Mouse (Mus musculus): ENCODE results near the gene Epha8. TPM values are rescaled to one million over a fixed set of nuclear protein-coding genes. Genes with fewer than 3 reads are reported as not detected.

Epha8 gene
- 0.10 and 0.14 TPM in 2 replicates for polyA plus RNA-seq (2015; fragmentation: Nextera tagmentation; extraction: Ambion mirVana)

DNA sequence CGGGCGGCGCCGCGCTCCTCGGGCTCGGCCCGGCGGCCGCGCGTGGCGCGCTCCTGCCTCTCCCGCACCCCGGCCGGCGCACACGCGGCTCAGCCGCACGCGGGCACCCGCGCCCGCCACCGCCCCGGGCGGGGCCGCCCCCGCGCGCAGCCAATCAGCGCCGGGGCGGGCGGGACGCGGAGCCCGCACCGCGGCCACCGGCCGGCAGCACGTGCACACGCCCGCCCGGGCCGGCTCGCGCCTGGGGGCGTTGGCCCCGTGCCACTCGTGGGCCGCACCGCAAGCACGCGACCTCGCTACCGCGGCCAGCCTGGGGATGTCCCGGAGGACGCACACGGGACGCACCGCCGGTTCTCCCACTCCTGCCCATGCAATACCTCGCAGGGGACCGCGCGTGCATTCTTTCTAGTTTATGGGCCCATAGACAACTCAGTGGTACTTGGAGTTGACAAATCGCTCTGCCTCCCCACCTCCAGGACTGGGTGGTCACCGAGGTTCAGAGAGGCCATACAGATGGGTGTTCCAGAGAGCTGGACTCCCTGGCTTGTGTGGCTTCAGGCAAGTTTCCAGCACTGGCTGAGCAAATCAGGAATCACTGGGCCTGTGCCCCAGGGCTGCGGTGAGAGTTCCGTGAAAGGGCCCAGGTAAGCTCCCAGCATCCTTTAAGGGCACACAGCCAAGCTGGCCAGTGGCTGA lies at the start of gene Epha8:
Epha8 (minus strand) TSS at position 66 of the 696 bp plus-strand sequence.
- peak within 1 kb of the TSS; percentile 75 for H3K4me2 ChIP-seq (replicated peaks; ENCODE audit: low read depth)
- H3K9ac ChIP-seq (ENCODE audit: low read depth, low read length), result no peak within 1 kb of the TSS
- no peaks in the 10 kb centered on the region for H3K36me3 ChIP-seq (ENCODE audit: control insufficient read depth, insufficient read depth)
- H3K4me1 ChIP-seq (replicated peaks; ENCODE audit: control insufficient read depth, insufficient read depth, low read length), result no peaks in the 10 kb centered on the region
- TF ChIP-seq CTCF (IDR thresholded peaks at IDR 0.05; ENCODE audit: low read depth), result no peak
- ATAC-seq, result no peak
- H3K27ac ChIP-seq (ENCODE audit: low read depth, low read length), result no peak within 1 kb of the TSS
- no peaks in the 10 kb centered on the region for H3K9me3 ChIP-seq (ENCODE audit: control insufficient read depth)
- 2% methylated on average over 42 of the region's 75 CpGs for WGBS
- H3K4me3 ChIP-seq (ENCODE audit: low read depth, low read length), result peak within 1 kb of the TSS; percentile 31
- H3K27me3 ChIP-seq (replicated peaks; ENCODE audit: control insufficient read depth, insufficient read depth, low read length), result peaks cover 46% of the 10 kb centered on the region

DNA sequence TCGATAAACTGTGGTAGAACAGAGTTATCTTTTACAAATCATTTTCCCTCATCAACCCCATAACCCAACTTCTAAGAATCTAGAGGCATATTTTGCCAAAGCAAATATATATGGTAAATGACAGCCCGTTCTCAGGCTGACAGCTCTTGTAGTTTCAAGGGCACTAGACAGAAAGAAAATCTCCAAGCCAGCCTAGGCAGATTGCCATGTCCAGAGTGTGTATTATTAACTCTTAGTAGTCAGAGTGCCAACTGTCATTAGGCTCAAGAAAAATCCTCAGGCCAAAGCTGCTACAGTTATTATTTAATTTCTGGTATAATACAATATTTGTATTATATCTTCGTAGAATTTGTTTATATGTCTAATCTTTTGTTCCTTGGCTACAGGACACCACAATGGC lies 45.2 kb upstream of the Epha8 start:
- H3K9me3 ChIP-seq (ENCODE audit: control insufficient read depth), result no peaks in the 10 kb centered on the region
- no peak overlapping the region for H3K27ac ChIP-seq (ENCODE audit: low read depth, low read length)
- H3K27me3 ChIP-seq (replicated peaks; ENCODE audit: control insufficient read depth, insufficient read depth, low read length), result no peaks in the 10 kb centered on the region
- TF ChIP-seq CTCF (IDR thresholded peaks at IDR 0.05; ENCODE audit: low read depth), result no peak
- no peak overlapping the region for H3K9ac ChIP-seq (ENCODE audit: low read depth, low read length)
- H3K4me2 ChIP-seq (replicated peaks; ENCODE audit: low read depth), result no peak overlapping the region
- H3K36me3 ChIP-seq (ENCODE audit: control insufficient read depth, insufficient read depth), result peaks cover 36% of the 10 kb centered on the region
- H3K4me1 ChIP-seq (replicated peaks; ENCODE audit: control insufficient read depth, insufficient read depth, low read length), result no peaks in the 10 kb centered on the region
- H3K4me3 ChIP-seq (ENCODE audit: low read depth, low read length), result no peak overlapping the region
- WGBS, result 78% methylated on average over 3 of the region's 3 CpGs
- no peak for ATAC-seq

DNA sequence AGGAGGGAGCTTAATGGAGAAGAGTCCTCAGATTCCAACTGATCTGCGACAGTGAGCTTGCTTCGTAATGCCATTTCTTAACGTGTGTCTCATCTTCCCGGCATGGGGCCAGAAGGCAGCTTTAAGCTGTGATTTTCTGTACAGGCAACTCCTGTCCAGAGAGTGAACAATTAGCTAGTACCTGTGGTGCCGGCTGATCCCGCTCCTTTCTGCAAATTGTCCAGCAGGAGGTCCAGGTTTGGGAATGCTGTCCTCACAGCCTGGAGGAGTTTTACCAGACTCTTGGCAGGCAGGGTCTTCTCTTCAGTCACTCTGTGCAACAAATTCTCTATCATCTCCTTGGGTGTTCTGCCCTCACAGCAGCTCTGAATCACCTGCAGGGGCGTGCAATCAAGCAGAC lies 44.4 kb upstream of the Epha8 start:
- Histone ChIP-seq H3K4me2 (replicated peaks; ENCODE audit: low read depth) (no peak overlapping the region), H3K9me3 (ENCODE audit: control insufficient read depth) (no peaks in the 10 kb centered on the region), H3K9ac (ENCODE audit: low read depth, low read length) (no peak overlapping the region), H3K27me3 (replicated peaks; ENCODE audit: control insufficient read depth, insufficient read depth, low read length) (no peaks in the 10 kb centered on the region), H3K36me3 (ENCODE audit: control insufficient read depth, insufficient read depth) (peaks cover 40% of the 10 kb centered on the region), H3K4me1 (replicated peaks; ENCODE audit: control insufficient read depth, insufficient read depth, low read length) (no peaks in the 10 kb centered on the region), H3K4me3 (ENCODE audit: low read depth, low read length) (no peak overlapping the region), H3K27ac (ENCODE audit: low read depth, low read length) (no peak overlapping the region)
- 88% methylated on average over 7 of the region's 7 CpGs for WGBS
- no peak for TF ChIP-seq CTCF (IDR thresholded peaks at IDR 0.05; ENCODE audit: low read depth)
- no peak for ATAC-seq

GRCm38 (mm10) chr4:136998371-136998770 lies 41.8 kb upstream of the Epha8 start:
- H3K4me1 ChIP-seq (replicated peaks; ENCODE audit: control insufficient read depth, insufficient read depth, low read length), result no peaks in the 10 kb centered on the region
- H3K4me2 ChIP-seq (replicated peaks; ENCODE audit: low read depth), result no peak overlapping the region
- no peaks in the 10 kb centered on the region for H3K27me3 ChIP-seq (replicated peaks; ENCODE audit: control insufficient read depth, insufficient read depth, low read length)
- no peak overlapping the region for H3K4me3 ChIP-seq (ENCODE audit: low read depth, low read length)
- H3K9ac ChIP-seq (ENCODE audit: low read depth, low read length), result no peak overlapping the region
- ATAC-seq, result no peak
- H3K9me3 ChIP-seq (ENCODE audit: control insufficient read depth), result no peaks in the 10 kb centered on the region
- H3K36me3 ChIP-seq (ENCODE audit: control insufficient read depth, insufficient read depth), result peaks cover 59% of the 10 kb centered on the region
- no peak overlapping the region for H3K27ac ChIP-seq (ENCODE audit: low read depth, low read length)
- WGBS, result 77% methylated on average over 7 of the region's 7 CpGs
- TF ChIP-seq CTCF (IDR thresholded peaks at IDR 0.05; ENCODE audit: low read depth), result no peak

GRCm38 (mm10) chr4:136997723-136998345 lies 41.2 kb upstream of the Epha8 start:
- no peak overlapping the region for H3K9ac ChIP-seq (ENCODE audit: low read depth, low read length)
- no peaks in the 10 kb centered on the region for H3K27me3 ChIP-seq (replicated peaks; ENCODE audit: control insufficient read depth, insufficient read depth, low read length)
- no peak overlapping the region for H3K4me3 ChIP-seq (ENCODE audit: low read depth, low read length)
- peaks cover 62% of the 10 kb centered on the region for H3K36me3 ChIP-seq (ENCODE audit: control insufficient read depth, insufficient read depth)
- no peaks in the 10 kb centered on the region for H3K4me1 ChIP-seq (replicated peaks; ENCODE audit: control insufficient read depth, insufficient read depth, low read length)
- WGBS, result 96% methylated on average over 12 of the region's 12 CpGs
- ATAC-seq, result no peak
- H3K27ac ChIP-seq (ENCODE audit: low read depth, low read length), result no peak overlapping the region
- TF ChIP-seq CTCF (IDR thresholded peaks at IDR 0.05; ENCODE audit: low read depth), result no peak
- no peaks in the 10 kb centered on the region for H3K9me3 ChIP-seq (ENCODE audit: control insufficient read depth)
- no peak overlapping the region for H3K4me2 ChIP-seq (replicated peaks; ENCODE audit: low read depth)

DNA sequence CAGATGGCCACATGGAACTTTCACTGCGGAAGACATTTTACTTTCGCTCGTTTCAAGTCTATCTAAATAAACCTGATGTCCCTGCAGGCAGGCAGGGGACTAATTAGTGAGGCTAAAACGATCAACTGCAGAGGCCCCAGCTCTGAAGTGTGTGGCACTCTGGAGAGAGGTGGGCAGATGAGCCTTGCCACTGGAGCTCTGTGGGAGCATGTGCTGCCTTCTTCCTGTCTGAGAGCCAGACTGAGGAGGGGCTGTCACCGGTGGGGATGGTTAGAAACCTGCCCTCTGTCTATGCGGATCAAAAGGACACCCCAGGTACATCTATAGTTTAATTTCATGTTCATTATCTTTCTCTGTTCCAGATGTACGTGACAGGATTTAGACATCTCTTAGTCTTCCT lies 40.3 kb upstream of the Epha8 start:
- 78% methylated on average over 7 of the region's 7 CpGs for WGBS
- Histone ChIP-seq H3K36me3 (ENCODE audit: control insufficient read depth, insufficient read depth) (peaks cover 59% of the 10 kb centered on the region), H3K4me1 (replicated peaks; ENCODE audit: control insufficient read depth, insufficient read depth, low read length) (no peaks in the 10 kb centered on the region), H3K27me3 (replicated peaks; ENCODE audit: control insufficient read depth, insufficient read depth, low read length) (no peaks in the 10 kb centered on the region), H3K27ac (ENCODE audit: low read depth, low read length) (no peak overlapping the region), H3K4me3 (ENCODE audit: low read depth, low read length) (no peak overlapping the region), H3K9ac (ENCODE audit: low read depth, low read length) (no peak overlapping the region), H3K4me2 (replicated peaks; ENCODE audit: low read depth) (no peak overlapping the region), H3K9me3 (ENCODE audit: control insufficient read depth) (no peaks in the 10 kb centered on the region)
- no peak for ATAC-seq
- no peak for TF ChIP-seq CTCF (IDR thresholded peaks at IDR 0.05; ENCODE audit: low read depth)
